Mouse (Mus musculus): ENCODE measurements around the gene Msl1.

GRCm38 (mm10) chr11:98773635-98774295 is 21.6 kb upstream of the Msl1 start:
- TF ChIP-seq POLR2A (IDR thresholded peaks at IDR 0.05; ENCODE audit: borderline replicate concordance, extremely low read depth, low read depth, low read length): peak; percentile 86
- no peak for TF ChIP-seq CTCF (IDR thresholded peaks at IDR 0.05; ENCODE audit: insufficient read depth, low read length)
